Mouse (Mus musculus): ENCODE results near the gene BC067074. TPM values are rescaled to one million over a fixed set of nuclear protein-coding genes. Genes with fewer than 3 reads are reported as not detected.

Gene BC067074
- total and polyA plus RNA-seq, 2 experiments from 2014 or later = 0.72 to 2.4 TPM

- TF ChIP-seq CTCF (IDR thresholded peaks at IDR 0.05) = no peak
- DNase-seq (ENCODE audit: low spot score) = no peak
- Histone ChIP-seq H3K9ac (replicated peaks; ENCODE audit: low read length, poor library complexity, severe bottlenecking) (no peak overlapping the region), H3K36me3 (ENCODE audit: insufficient read depth, low read length) (no peaks in the 10 kb centered on the region), H3K4me3 (ENCODE audit: low read depth, low read length) (no peak overlapping the region), H3K27me3 (ENCODE audit: insufficient read depth, low read length) (no peaks in the 10 kb centered on the region), H3K27ac (ENCODE audit: low read depth, low read length) (no peak overlapping the region), H3K9me3 (ENCODE audit: low read length) (no peaks in the 10 kb centered on the region), H3K4me1 (ENCODE audit: insufficient read depth, low read length) (no peaks in the 10 kb centered on the region), H3K4me2 (ENCODE audit: low read depth, low read length, poor library complexity, severe bottlenecking) (no peak overlapping the region)
- ATAC-seq (ENCODE audit: low FRiP score) = no peak
- 96% methylated on average over 6 of the region's 6 CpGs for WGBS
These were observed 100.4 kb downstream of the BC067074 start for GRCm38 (mm10) chr13:113393386-113393785.

GRCm38 (mm10) chr13:113394591-113394990 lies 101.6 kb downstream of the BC067074 start:
- ATAC-seq (ENCODE audit: low FRiP score) = no peak
- DNase-seq (ENCODE audit: low spot score) = no peak
- no peak overlapping the region for H3K9ac ChIP-seq (replicated peaks; ENCODE audit: low read length, poor library complexity, severe bottlenecking)
- H3K4me1 ChIP-seq (ENCODE audit: insufficient read depth, low read length) = no peaks in the 10 kb centered on the region
- 87% methylated on average over 15 of the region's 15 CpGs for WGBS
- no peak overlapping the region for H3K27ac ChIP-seq (ENCODE audit: low read depth, low read length)
- no peak overlapping the region for H3K4me3 ChIP-seq (ENCODE audit: low read depth, low read length)
- H3K9me3 ChIP-seq (ENCODE audit: low read length) = no peaks in the 10 kb centered on the region
- no peak overlapping the region for H3K4me2 ChIP-seq (ENCODE audit: low read depth, low read length, poor library complexity, severe bottlenecking)
- H3K36me3 ChIP-seq (ENCODE audit: insufficient read depth, low read length) = no peaks in the 10 kb centered on the region
- H3K27me3 ChIP-seq (ENCODE audit: insufficient read depth, low read length) = no peaks in the 10 kb centered on the region
- TF ChIP-seq CTCF (IDR thresholded peaks at IDR 0.05) = no peak

- H3K36me3 ChIP-seq (ENCODE audit: insufficient read depth, low read length) = no peaks in the 10 kb centered on the region
- H3K4me2 ChIP-seq (ENCODE audit: low read depth, low read length, poor library complexity, severe bottlenecking) = no peak overlapping the region
- no peak for DNase-seq (ENCODE audit: low spot score)
- no peak for ATAC-seq (ENCODE audit: low FRiP score)
- no peaks in the 10 kb centered on the region for H3K27me3 ChIP-seq (ENCODE audit: insufficient read depth, low read length)
- 88% methylated on average over 9 of the region's 9 CpGs for WGBS
- H3K4me1 ChIP-seq (ENCODE audit: insufficient read depth, low read length) = no peaks in the 10 kb centered on the region
- no peak overlapping the region for H3K9ac ChIP-seq (replicated peaks; ENCODE audit: low read length, poor library complexity, severe bottlenecking)
- TF ChIP-seq CTCF (IDR thresholded peaks at IDR 0.05) = no peak
- H3K4me3 ChIP-seq (ENCODE audit: low read depth, low read length) = no peak overlapping the region
- H3K9me3 ChIP-seq (ENCODE audit: low read length) = no peaks in the 10 kb centered on the region
- no peak overlapping the region for H3K27ac ChIP-seq (ENCODE audit: low read depth, low read length)
These were observed 104.1 kb downstream of the BC067074 start for GRCm38 (mm10) chr13:113397006-113397520.

GRCm38 (mm10) chr13:113401373-113402010 lies 108.5 kb downstream of the BC067074 start:
- H3K4me2 ChIP-seq (ENCODE audit: low read depth, low read length, poor library complexity, severe bottlenecking) = no peak overlapping the region
- H3K4me3 ChIP-seq (ENCODE audit: low read depth, low read length) = no peak overlapping the region
- H3K27ac ChIP-seq (ENCODE audit: low read depth, low read length) = no peak overlapping the region
- H3K27me3 ChIP-seq (ENCODE audit: insufficient read depth, low read length) = no peaks in the 10 kb centered on the region
- 90% methylated on average over 4 of the region's 4 CpGs for WGBS
- TF ChIP-seq CTCF (IDR thresholded peaks at IDR 0.05) = no peak
- H3K4me1 ChIP-seq (ENCODE audit: insufficient read depth, low read length) = no peaks in the 10 kb centered on the region
- ATAC-seq (ENCODE audit: low FRiP score) = no peak
- H3K9ac ChIP-seq (replicated peaks; ENCODE audit: low read length, poor library complexity, severe bottlenecking) = no peak overlapping the region
- no peaks in the 10 kb centered on the region for H3K9me3 ChIP-seq (ENCODE audit: low read length)
- DNase-seq (ENCODE audit: low spot score) = no peak
- H3K36me3 ChIP-seq (ENCODE audit: insufficient read depth, low read length) = no peaks in the 10 kb centered on the region

- Histone ChIP-seq H3K9me3 (ENCODE audit: low read length) (no peaks in the 10 kb centered on the region), H3K36me3 (ENCODE audit: insufficient read depth, low read length) (no peaks in the 10 kb centered on the region), H3K27ac (ENCODE audit: low read depth, low read length) (no peak overlapping the region), H3K9ac (replicated peaks; ENCODE audit: low read length, poor library complexity, severe bottlenecking) (no peak overlapping the region), H3K4me2 (ENCODE audit: low read depth, low read length, poor library complexity, severe bottlenecking) (no peak overlapping the region), H3K4me3 (ENCODE audit: low read depth, low read length) (no peak overlapping the region), H3K4me1 (ENCODE audit: insufficient read depth, low read length) (no peaks in the 10 kb centered on the region), H3K27me3 (ENCODE audit: insufficient read depth, low read length) (no peaks in the 10 kb centered on the region)
- WGBS = 90% methylated on average over 6 of the region's 6 CpGs
- DNase-seq (ENCODE audit: low spot score) = no peak
- ATAC-seq (ENCODE audit: low FRiP score) = no peak
- no peak for TF ChIP-seq CTCF (IDR thresholded peaks at IDR 0.05)
These were observed 110.7 kb downstream of the BC067074 start for GRCm38 (mm10) chr13:113403706-113404105.

- no peak for ATAC-seq (ENCODE audit: low FRiP score)
- no peak for TF ChIP-seq CTCF (IDR thresholded peaks at IDR 0.05)
These were observed 111.2 kb downstream of the BC067074 start for GRCm38 (mm10) chr13:113404172-113404571.

More at GRCm38 (mm10) chr13:113404172-113404571, 111.2 kb downstream of the BC067074 start:
- DNase-seq (ENCODE audit: low spot score) = no peak
- no peaks in the 10 kb centered on the region for H3K27me3 ChIP-seq (ENCODE audit: insufficient read depth, low read length)
- no peaks in the 10 kb centered on the region for H3K9me3 ChIP-seq (ENCODE audit: low read length)
- no peak overlapping the region for H3K4me2 ChIP-seq (ENCODE audit: low read depth, low read length, poor library complexity, severe bottlenecking)
- no peaks in the 10 kb centered on the region for H3K4me1 ChIP-seq (ENCODE audit: insufficient read depth, low read length)
- no peaks in the 10 kb centered on the region for H3K36me3 ChIP-seq (ENCODE audit: insufficient read depth, low read length)
- H3K27ac ChIP-seq (ENCODE audit: low read depth, low read length) = no peak overlapping the region
- H3K4me3 ChIP-seq (ENCODE audit: low read depth, low read length) = no peak overlapping the region
- WGBS = 95% methylated on average over 2 of the region's 2 CpGs
- no peak overlapping the region for H3K9ac ChIP-seq (replicated peaks; ENCODE audit: low read length, poor library complexity, severe bottlenecking)
